Mouse (Mus musculus): Measurements from ENCODE around the gene Svs5. TPM values are rescaled to one million over a fixed set of nuclear protein-coding genes. Genes with fewer than 3 reads are reported as not detected.

The Svs5 gene
- polyA plus RNA-seq, 1 experiment from 2014 or later, result not detected

- Histone ChIP-seq H3K27me3 (ENCODE audit: control insufficient read depth, insufficient read depth, low read depth, low read length) (no peaks in the 10 kb centered on the region), H3K4me2 (ENCODE audit: low read depth, low read length) (no peak overlapping the region), H3K4me1 (replicated peaks; ENCODE audit: control insufficient read depth, insufficient read depth, low read length) (no peaks in the 10 kb centered on the region), H3K4me3 (ENCODE audit: low read length) (no peak overlapping the region), H3K9ac (ENCODE audit: low read length) (no peak overlapping the region), H3K27ac (ENCODE audit: low read length) (no peak overlapping the region), H3K9me3 (ENCODE audit: control insufficient read depth, low read length) (no peaks in the 10 kb centered on the region), H3K36me3 (ENCODE audit: control insufficient read depth, insufficient read depth, low read length) (no peaks in the 10 kb centered on the region)
- ATAC-seq (ENCODE audit: low read depth), result no peak
- 12% methylated on average over 3 of the region's 3 CpGs for WGBS
These were observed 40.0 kb downstream of the Svs5 start for GRCm38 (mm10) chr2:164372408-164373053.

GRCm38 (mm10) chr2:164373187-164373586 lies 40.6 kb downstream of the Svs5 start:
- Histone ChIP-seq H3K4me2 (ENCODE audit: low read depth, low read length) (no peak overlapping the region), H3K9me3 (ENCODE audit: control insufficient read depth, low read length) (no peaks in the 10 kb centered on the region), H3K4me3 (ENCODE audit: low read length) (no peak overlapping the region), H3K27ac (ENCODE audit: low read length) (no peak overlapping the region), H3K27me3 (ENCODE audit: control insufficient read depth, insufficient read depth, low read depth, low read length) (no peaks in the 10 kb centered on the region), H3K36me3 (ENCODE audit: control insufficient read depth, insufficient read depth, low read length) (no peaks in the 10 kb centered on the region), H3K9ac (ENCODE audit: low read length) (no peak overlapping the region), H3K4me1 (replicated peaks; ENCODE audit: control insufficient read depth, insufficient read depth, low read length) (no peaks in the 10 kb centered on the region)
- ATAC-seq (ENCODE audit: low read depth), result no peak
- 29% methylated on average over 4 of the region's 4 CpGs for WGBS

- H3K9ac ChIP-seq (ENCODE audit: low read length), result no peak overlapping the region
- H3K9me3 ChIP-seq (ENCODE audit: control insufficient read depth, low read length), result peaks cover 3% of the 10 kb centered on the region; the same call in 1 of the 2 replicates
- H3K4me2 ChIP-seq (ENCODE audit: low read depth, low read length), result no peak overlapping the region
- no peak for ATAC-seq (ENCODE audit: low read depth)
- H3K4me3 ChIP-seq (ENCODE audit: low read length), result no peak overlapping the region
- H3K36me3 ChIP-seq (ENCODE audit: control insufficient read depth, insufficient read depth, low read length), result no peaks in the 10 kb centered on the region
- no peaks in the 10 kb centered on the region for H3K27me3 ChIP-seq (ENCODE audit: control insufficient read depth, insufficient read depth, low read depth, low read length)
- H3K4me1 ChIP-seq (replicated peaks; ENCODE audit: control insufficient read depth, insufficient read depth, low read length), result no peaks in the 10 kb centered on the region
- H3K27ac ChIP-seq (ENCODE audit: low read length), result no peak overlapping the region
- WGBS, result 85% methylated on average over 15 of the region's 15 CpGs
These were observed 45.2 kb downstream of the Svs5 start for GRCm38 (mm10) chr2:164377478-164378426.

- 75% methylated on average over 8 of the region's 8 CpGs for WGBS
These were observed 49.2 kb downstream of the Svs5 start for GRCm38 (mm10) chr2:164381726-164382125.

GRCm38 (mm10) chr2:164382971-164383370 lies 50.4 kb downstream of the Svs5 start:
- Histone ChIP-seq H3K9me3 (ENCODE audit: control insufficient read depth, low read length) (peaks cover 3% of the 10 kb centered on the region; the same call in 1 of the 2 replicates), H3K27ac (ENCODE audit: low read length) (no peak overlapping the region), H3K4me3 (ENCODE audit: low read length) (no peak overlapping the region), H3K4me1 (replicated peaks; ENCODE audit: control insufficient read depth, insufficient read depth, low read length) (peaks cover 16% of the 10 kb centered on the region), H3K36me3 (ENCODE audit: control insufficient read depth, insufficient read depth, low read length) (no peaks in the 10 kb centered on the region), H3K4me2 (ENCODE audit: low read depth, low read length) (no peak overlapping the region), H3K27me3 (ENCODE audit: control insufficient read depth, insufficient read depth, low read depth, low read length) (no peaks in the 10 kb centered on the region), H3K9ac (ENCODE audit: low read length) (no peak overlapping the region)
- 71% methylated on average over 3 of the region's 3 CpGs for WGBS
- no peak for ATAC-seq (ENCODE audit: low read depth)

More at GRCm38 (mm10) chr2:164381726-164382125, 49.2 kb downstream of the Svs5 start:
- ATAC-seq (ENCODE audit: low read depth), result no peak
- Histone ChIP-seq H3K27me3 (ENCODE audit: control insufficient read depth, insufficient read depth, low read depth, low read length) (no peaks in the 10 kb centered on the region), H3K4me2 (ENCODE audit: low read depth, low read length) (no peak overlapping the region), H3K9me3 (ENCODE audit: control insufficient read depth, low read length) (peaks cover 3% of the 10 kb centered on the region; the same call in 1 of the 2 replicates), H3K4me1 (replicated peaks; ENCODE audit: control insufficient read depth, insufficient read depth, low read length) (peaks cover 12% of the 10 kb centered on the region), H3K27ac (ENCODE audit: low read length) (no peak overlapping the region), H3K4me3 (ENCODE audit: low read length) (no peak overlapping the region), H3K36me3 (ENCODE audit: control insufficient read depth, insufficient read depth, low read length) (no peaks in the 10 kb centered on the region), H3K9ac (ENCODE audit: low read length) (no peak overlapping the region)

Small RNA genes within 50 kb of the gene (microRNA-seq; reads per million reads assigned to microRNA genes)
- gene Mir7678, result not detected

Other genes with a start within 250 kb of the Svs5 start
- not detected in 2 replicates for gene Kcns1, start 161.6 kb upstream of the Svs5 start, polyA plus RNA-seq (2015; fragmentation: Nextera tagmentation; extraction: Ambion mirVana)
- 0.16 TPM in 1 of 2 replicates, not detected in the other for gene Wfdc5, start 150.0 kb upstream of the Svs5 start, polyA plus RNA-seq (2015; fragmentation: Nextera tagmentation; extraction: Ambion mirVana)
- gene Wfdc12, start 142.1 kb upstream of the Svs5 start, polyA plus RNA-seq (2015; fragmentation: Nextera tagmentation; extraction: Ambion mirVana), result 0.34 TPM in 1 of 2 replicates, not detected in the other
- gene Wfdc15a, start 132.6 kb upstream of the Svs5 start, polyA plus RNA-seq (2015; fragmentation: Nextera tagmentation; extraction: Ambion mirVana), result not detected in 2 replicates
- gene Wfdc15b, start 111.1 kb upstream of the Svs5 start, polyA plus RNA-seq (2015; fragmentation: Nextera tagmentation; extraction: Ambion mirVana), result 1.1 TPM in 1 of 2 replicates, not detected in the other
- gene Svs2, start 94.3 kb upstream of the Svs5 start, polyA plus RNA-seq (2015; fragmentation: Nextera tagmentation; extraction: Ambion mirVana), result not detected in 2 replicates
- not detected in 2 replicates for gene Svs3b, start 76.1 kb upstream of the Svs5 start, polyA plus RNA-seq (2015; fragmentation: Nextera tagmentation; extraction: Ambion mirVana)
- not detected in 2 replicates for gene Svs4, start 54.3 kb upstream of the Svs5 start, polyA plus RNA-seq (2015; fragmentation: Nextera tagmentation; extraction: Ambion mirVana)
- gene Svs3a, start 43.5 kb upstream of the Svs5 start, polyA plus RNA-seq (2015; fragmentation: Nextera tagmentation; extraction: Ambion mirVana), result not detected in 2 replicates
- not detected in 2 replicates for gene Svs6, start 16.0 kb upstream of the Svs5 start, polyA plus RNA-seq (2015; fragmentation: Nextera tagmentation; extraction: Ambion mirVana)
- gene Slpi, start 56.4 kb downstream of the Svs5 start, polyA plus RNA-seq (2015; fragmentation: Nextera tagmentation; extraction: Ambion mirVana), result 1.8 and 2.8 TPM in 2 replicates
- gene Rbpjl, start 70.4 kb downstream of the Svs5 start, polyA plus RNA-seq (2015; fragmentation: Nextera tagmentation; extraction: Ambion mirVana), result 16.8 and 21.9 TPM in 2 replicates
- 46.8 and 54.9 TPM in 2 replicates for gene Matn4, start 72.4 kb downstream of the Svs5 start, polyA plus RNA-seq (2015; fragmentation: Nextera tagmentation; extraction: Ambion mirVana)
- 226 and 247 TPM in 2 replicates for gene Sdc4, start 111.1 kb downstream of the Svs5 start, polyA plus RNA-seq (2015; fragmentation: Nextera tagmentation; extraction: Ambion mirVana)
- gene Sys1, start 124.2 kb downstream of the Svs5 start, polyA plus RNA-seq (2015; fragmentation: Nextera tagmentation; extraction: Ambion mirVana), result 59.9 and 62.3 TPM in 2 replicates
- 7.9 and 15.2 TPM in 2 replicates for gene Gm20458, start 128.2 kb downstream of the Svs5 start, polyA plus RNA-seq (2015; fragmentation: Nextera tagmentation; extraction: Ambion mirVana)
- gene Trp53tg5, start 141.0 kb downstream of the Svs5 start, polyA plus RNA-seq (2015; fragmentation: Nextera tagmentation; extraction: Ambion mirVana), result not detected in 2 replicates
- 13.0 and 23.4 TPM in 2 replicates for gene Dbndd2, start 153.4 kb downstream of the Svs5 start, polyA plus RNA-seq (2015; fragmentation: Nextera tagmentation; extraction: Ambion mirVana)
- 62.0 and 63.2 TPM in 2 replicates for gene Pigt, start 164.8 kb downstream of the Svs5 start, polyA plus RNA-seq (2015; fragmentation: Nextera tagmentation; extraction: Ambion mirVana)
- 486 and 558 TPM in 2 replicates for gene Wfdc2, start 229.7 kb downstream of the Svs5 start, polyA plus RNA-seq (2015; fragmentation: Nextera tagmentation; extraction: Ambion mirVana)
- gene Spint3, start 240.7 kb downstream of the Svs5 start, polyA plus RNA-seq (2015; fragmentation: Nextera tagmentation; extraction: Ambion mirVana), result not detected in 2 replicates

Data from lung, embryonic 16.5 days (tissue).